Mouse (Mus musculus): ENCODE measurements around the gene Igsf9. TPM values are rescaled to one million over a fixed set of nuclear protein-coding genes. Genes with fewer than 3 reads are reported as not detected.

Igsf9 gene
- 68.7 and 77.8 TPM in 2 replicates for polyA plus RNA-seq (2015; fragmentation: Nextera tagmentation; extraction: Ambion mirVana)

DNA sequence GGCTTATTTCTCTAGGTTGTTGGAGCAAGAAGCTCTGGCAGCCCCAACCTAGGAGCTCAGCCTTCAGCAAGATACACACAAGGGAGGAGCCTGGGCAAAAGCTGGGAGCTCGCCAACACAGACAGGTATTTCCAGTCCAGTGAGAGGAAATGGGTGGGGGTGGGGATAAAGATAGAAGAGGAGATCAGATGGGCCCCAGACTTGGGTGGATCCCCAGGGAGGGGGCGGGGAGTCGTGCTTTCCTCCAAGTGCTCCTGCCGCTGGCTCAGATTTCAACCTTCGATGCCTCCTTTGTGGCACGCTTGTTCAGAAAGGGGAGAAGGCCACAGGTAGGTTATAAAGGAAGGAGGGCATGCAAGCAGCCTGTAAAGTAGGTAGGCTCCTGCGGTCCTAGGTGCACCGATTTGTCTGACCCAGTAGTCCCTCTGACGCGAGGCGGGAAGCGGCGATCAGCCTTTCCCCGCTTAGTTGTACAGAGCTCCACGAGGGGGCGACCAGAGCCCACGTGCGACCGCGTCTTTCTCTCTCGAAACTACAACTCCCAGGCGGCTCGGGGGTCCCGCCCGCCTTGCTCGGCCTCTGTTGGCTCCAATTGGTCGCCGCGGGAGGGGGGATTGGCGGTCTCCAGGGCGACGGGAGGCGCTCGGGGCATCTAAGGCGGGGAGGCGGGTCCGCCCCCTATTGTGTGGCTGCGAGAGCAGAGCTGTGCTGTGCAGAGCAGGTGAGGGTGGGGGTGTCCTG is at the start of gene Igsf9:
Gene Igsf9 (plus strand): TSS at position 249 of the 741 bp plus-strand sequence.
- Histone ChIP-seq H3K36me3 (no peaks in the 10 kb centered on the region), H3K4me1 (replicated peaks) (peaks cover 41% of the 10 kb centered on the region), H3K4me3 (replicated peaks) (peak within 1 kb of the TSS; percentile 53), H3K9ac (peak within 1 kb of the TSS; percentile 63), H3K9me3 (no peaks in the 10 kb centered on the region), H3K27me3 (replicated peaks) (no peaks in the 10 kb centered on the region), H3K4me2 (replicated peaks) (peak within 1 kb of the TSS; percentile 85), H3K27ac (peak within 1 kb of the TSS; percentile 91)
- under 1% methylated on average over 38 of the region's 38 CpGs for WGBS
- peak; percentile 93 for ATAC-seq

DNA sequence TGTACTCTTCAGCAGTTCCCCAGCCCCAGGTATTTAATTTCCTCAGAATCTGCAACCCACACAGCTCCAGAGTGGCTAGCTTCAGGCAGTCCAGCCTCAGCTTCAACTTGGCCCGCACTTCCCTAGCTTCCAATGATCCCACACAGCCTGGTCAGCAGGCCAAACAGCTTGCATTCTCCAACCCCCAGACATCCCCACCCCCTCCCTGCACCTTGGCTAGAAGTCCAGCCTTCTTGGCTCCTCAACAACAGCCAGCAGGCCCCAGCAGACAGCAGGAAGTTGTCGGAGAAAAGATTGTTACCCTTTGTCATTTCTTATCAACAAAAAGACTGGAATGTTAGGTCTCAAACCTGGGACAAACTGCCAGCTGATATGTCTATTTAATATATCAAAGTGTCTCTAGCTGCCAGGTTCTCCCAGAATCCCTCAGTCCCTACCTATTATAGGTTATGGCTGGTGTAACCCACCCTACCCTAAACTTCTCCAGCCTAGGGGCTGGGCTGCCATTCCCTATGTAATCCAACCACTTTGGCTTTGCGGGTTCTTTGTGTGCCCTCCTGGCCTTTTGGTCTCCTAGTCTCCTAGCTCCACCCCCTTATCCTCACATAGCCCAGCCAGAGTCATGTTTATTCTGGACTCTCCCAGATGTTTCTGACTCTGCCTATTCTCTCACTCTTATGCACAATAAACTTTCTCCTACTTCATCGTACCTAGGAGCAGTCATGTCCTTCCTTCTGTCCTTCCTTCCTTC is 49.6 kb upstream of the Igsf9 start:
- no peaks in the 10 kb centered on the region for H3K27me3 ChIP-seq (replicated peaks)
- peak overlapping the region; percentile 9; the same call in 1 of the 2 replicates for H3K4me2 ChIP-seq (replicated peaks)
- 11% methylated on average over 4 of the region's 4 CpGs for WGBS
- H3K9me3 ChIP-seq = no peaks in the 10 kb centered on the region
- ATAC-seq = peak; percentile 57
- H3K9ac ChIP-seq = no peak overlapping the region
- H3K27ac ChIP-seq = peak overlapping the region; percentile 59; the same call in 1 of the 2 replicates
- no peaks in the 10 kb centered on the region for H3K36me3 ChIP-seq
- H3K4me3 ChIP-seq (replicated peaks) = no peak overlapping the region
- H3K4me1 ChIP-seq (replicated peaks) = peaks cover 16% of the 10 kb centered on the region

DNA sequence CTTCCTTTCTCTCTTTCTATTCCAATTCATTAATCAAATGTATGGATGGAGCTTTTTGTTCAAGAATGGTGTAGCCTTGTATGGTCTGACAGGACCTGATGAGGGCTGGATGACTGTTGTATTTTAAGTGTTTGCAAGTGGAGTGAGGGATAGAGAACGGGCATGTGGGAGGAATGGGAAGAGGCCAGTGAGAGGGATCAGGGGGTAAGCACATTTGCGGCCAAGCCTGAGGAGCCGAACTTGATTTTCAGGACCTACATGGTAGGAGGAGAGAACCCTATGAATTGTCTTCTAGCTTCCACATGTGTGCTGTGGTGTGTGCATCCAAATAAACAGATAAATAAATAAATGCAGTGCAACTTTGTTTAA is 49.0 kb upstream of the Igsf9 start:
- H3K36me3 ChIP-seq = no peaks in the 10 kb centered on the region
- peak overlapping the region; percentile 9; the same call in 1 of the 2 replicates for H3K4me2 ChIP-seq (replicated peaks)
- H3K27ac ChIP-seq = peak overlapping the region; percentile 59; the same call in 1 of the 2 replicates
- H3K4me3 ChIP-seq (replicated peaks) = no peak overlapping the region
- H3K9me3 ChIP-seq = no peaks in the 10 kb centered on the region
- 64% methylated on average over 3 of the region's 3 CpGs for WGBS
- peaks cover 16% of the 10 kb centered on the region for H3K4me1 ChIP-seq (replicated peaks)
- H3K27me3 ChIP-seq (replicated peaks) = no peaks in the 10 kb centered on the region
- peak; percentile 5; the same call in 1 of the 2 replicates for ATAC-seq
- H3K9ac ChIP-seq = no peak overlapping the region

DNA sequence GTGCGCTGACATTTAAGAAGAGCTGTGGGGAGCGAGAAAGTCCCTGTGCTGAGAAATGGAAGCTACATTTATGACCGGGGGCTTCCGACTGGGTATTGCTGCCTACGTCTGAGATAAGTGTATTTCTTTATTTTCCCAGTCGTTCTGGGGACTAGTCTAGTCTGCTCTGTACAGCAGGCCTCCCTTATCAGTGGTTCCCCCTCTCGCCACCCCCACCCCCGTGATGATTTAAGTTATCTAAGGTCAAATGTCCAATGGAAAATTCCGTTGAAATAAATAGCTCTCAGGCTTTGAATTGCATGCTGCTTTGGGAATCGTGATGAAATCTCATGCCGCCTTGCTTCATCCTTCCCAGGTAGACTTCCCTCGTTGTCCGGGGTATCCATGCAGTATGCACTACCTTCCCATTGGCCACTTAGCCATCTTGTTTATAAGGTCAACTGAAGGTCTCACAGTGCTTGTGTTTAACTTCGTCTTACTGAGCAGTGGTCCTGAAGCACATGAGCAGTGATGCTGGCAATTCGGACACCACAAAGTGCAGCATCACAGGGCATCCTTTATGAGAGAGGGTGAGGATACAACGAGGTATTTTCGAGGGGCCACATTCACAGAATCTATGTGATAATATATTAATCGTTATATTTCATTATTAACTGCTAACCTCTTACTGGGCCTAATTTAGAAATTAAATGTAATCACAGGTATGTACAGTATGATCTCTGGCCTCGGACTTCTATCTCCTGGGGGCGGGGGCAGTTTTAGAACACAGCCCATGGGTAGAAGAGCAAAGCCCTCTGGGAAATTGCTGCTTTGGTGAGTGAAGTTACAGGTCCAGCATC is 48.4 kb upstream of the Igsf9 start:
- H3K27me3 ChIP-seq (replicated peaks) = no peaks in the 10 kb centered on the region
- ATAC-seq = peak; percentile 78
- no peaks in the 10 kb centered on the region for H3K36me3 ChIP-seq
- no peak overlapping the region for H3K4me3 ChIP-seq (replicated peaks)
- peak overlapping the region; percentile 17; the same call in 1 of the 2 replicates for H3K4me2 ChIP-seq (replicated peaks)
- H3K27ac ChIP-seq = no peak overlapping the region
- 60% methylated on average over 20 of the region's 20 CpGs for WGBS
- no peak overlapping the region for H3K9ac ChIP-seq
- no peaks in the 10 kb centered on the region for H3K9me3 ChIP-seq
- H3K4me1 ChIP-seq (replicated peaks) = peaks cover 16% of the 10 kb centered on the region

DNA sequence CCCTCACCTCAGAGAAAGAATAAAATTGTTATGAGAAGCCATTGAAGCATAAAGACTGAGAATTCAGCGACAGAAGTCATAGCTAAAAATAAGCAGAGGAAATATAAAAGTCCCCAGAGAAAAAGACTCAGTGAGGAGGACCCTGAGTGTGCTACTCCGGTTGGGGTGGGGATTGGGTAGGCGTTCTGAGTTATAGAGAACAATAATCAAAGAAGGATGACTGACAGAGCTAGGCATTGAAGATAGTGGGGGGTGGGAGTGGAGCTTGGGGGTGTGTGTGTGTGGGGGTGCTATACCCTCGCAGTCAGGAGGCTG is 47.8 kb upstream of the Igsf9 start:
- no peak overlapping the region for H3K27ac ChIP-seq
- H3K36me3 ChIP-seq = no peaks in the 10 kb centered on the region
- no peaks in the 10 kb centered on the region for H3K27me3 ChIP-seq (replicated peaks)
- ATAC-seq = no peak
- no peak overlapping the region for H3K4me3 ChIP-seq (replicated peaks)
- no peak overlapping the region for H3K9ac ChIP-seq
- H3K9me3 ChIP-seq = no peaks in the 10 kb centered on the region
- H3K4me1 ChIP-seq (replicated peaks) = peaks cover 16% of the 10 kb centered on the region
- no peak overlapping the region for H3K4me2 ChIP-seq (replicated peaks)
- WGBS = 91% methylated on average over 4 of the region's 4 CpGs

DNA sequence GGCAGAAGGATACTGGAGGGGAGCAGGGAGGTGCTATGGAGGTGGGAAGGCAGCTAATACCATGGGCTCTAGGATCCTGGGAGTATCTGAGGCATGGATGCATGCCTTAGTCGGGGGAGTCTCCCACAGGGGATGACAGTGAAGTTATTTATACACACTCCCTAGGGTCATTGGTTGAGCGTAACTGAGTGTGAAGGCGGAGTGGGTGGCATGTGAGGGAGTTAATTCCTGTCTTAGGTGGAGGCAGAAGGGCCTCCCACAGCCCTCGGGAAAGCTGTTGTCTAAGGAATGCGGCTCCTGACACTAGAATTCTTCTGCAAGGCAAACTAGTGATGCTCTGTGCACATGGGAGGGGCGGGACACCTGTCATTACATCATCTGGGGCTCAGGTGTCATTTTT is 44.8 kb upstream of the Igsf9 start:
- Histone ChIP-seq H3K27me3 (replicated peaks) (no peaks in the 10 kb centered on the region), H3K27ac (no peak overlapping the region), H3K9me3 (no peaks in the 10 kb centered on the region), H3K36me3 (no peaks in the 10 kb centered on the region), H3K4me2 (replicated peaks) (no peak overlapping the region), H3K4me1 (replicated peaks) (peaks cover 11% of the 10 kb centered on the region), H3K9ac (no peak overlapping the region), H3K4me3 (replicated peaks) (no peak overlapping the region)
- 39% methylated on average over 6 of the region's 6 CpGs for WGBS
- no peak for ATAC-seq

DNA sequence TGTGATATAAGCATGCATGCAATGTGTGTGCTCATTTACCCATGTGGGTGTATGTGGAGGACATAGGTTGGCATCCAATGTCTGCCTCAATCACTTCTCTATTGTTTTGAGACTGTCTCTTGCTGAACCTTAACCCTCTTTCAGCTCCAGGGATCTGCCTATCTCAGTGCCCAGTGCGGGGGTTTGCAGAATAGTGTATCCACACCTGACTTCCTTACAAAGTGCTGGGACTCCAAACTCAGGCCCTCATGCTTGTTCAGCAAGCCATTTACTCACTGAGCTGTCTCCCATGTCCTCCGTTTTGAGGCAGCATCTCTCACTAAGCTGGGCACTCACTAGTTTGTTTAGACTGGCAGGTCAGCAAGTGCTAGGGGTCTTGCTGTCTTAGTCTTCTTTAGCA is 43.0 kb upstream of the Igsf9 start:
- H3K36me3 ChIP-seq = no peaks in the 10 kb centered on the region
- WGBS = 78% methylated on average over 2 of the region's 2 CpGs
- H3K9me3 ChIP-seq = no peaks in the 10 kb centered on the region
- no peaks in the 10 kb centered on the region for H3K27me3 ChIP-seq (replicated peaks)
- no peak overlapping the region for H3K4me2 ChIP-seq (replicated peaks)
- no peak for ATAC-seq
- H3K9ac ChIP-seq = no peak overlapping the region
- no peaks in the 10 kb centered on the region for H3K4me1 ChIP-seq (replicated peaks)
- no peak overlapping the region for H3K4me3 ChIP-seq (replicated peaks)
- no peak overlapping the region for H3K27ac ChIP-seq

DNA sequence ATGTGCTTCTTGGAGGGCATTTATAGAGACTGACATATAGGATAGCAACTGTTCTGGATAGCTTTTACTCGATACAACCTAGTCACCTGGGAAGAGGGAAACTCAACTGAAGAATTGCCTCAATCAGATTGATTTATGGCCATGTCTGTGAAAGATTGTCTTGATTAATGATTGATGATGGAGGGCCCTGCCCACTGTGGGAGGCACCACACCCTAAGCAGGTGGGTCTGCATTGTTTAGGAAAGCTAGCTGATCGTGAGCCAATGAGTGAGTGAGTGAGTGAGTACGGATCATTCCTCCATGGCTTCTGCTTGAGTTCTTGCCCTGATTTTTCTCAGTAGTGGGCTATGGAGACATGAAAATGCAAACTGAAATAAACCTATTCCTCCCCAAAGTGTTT is 41.1 kb upstream of the Igsf9 start:
- Histone ChIP-seq H3K9me3 (no peaks in the 10 kb centered on the region), H3K4me3 (replicated peaks) (no peak overlapping the region), H3K4me2 (replicated peaks) (no peak overlapping the region), H3K27me3 (replicated peaks) (no peaks in the 10 kb centered on the region), H3K4me1 (replicated peaks) (no peaks in the 10 kb centered on the region), H3K27ac (no peak overlapping the region), H3K36me3 (no peaks in the 10 kb centered on the region), H3K9ac (no peak overlapping the region)
- WGBS = 62% methylated on average over 3 of the region's 3 CpGs
- ATAC-seq = peak; percentile 88

DNA sequence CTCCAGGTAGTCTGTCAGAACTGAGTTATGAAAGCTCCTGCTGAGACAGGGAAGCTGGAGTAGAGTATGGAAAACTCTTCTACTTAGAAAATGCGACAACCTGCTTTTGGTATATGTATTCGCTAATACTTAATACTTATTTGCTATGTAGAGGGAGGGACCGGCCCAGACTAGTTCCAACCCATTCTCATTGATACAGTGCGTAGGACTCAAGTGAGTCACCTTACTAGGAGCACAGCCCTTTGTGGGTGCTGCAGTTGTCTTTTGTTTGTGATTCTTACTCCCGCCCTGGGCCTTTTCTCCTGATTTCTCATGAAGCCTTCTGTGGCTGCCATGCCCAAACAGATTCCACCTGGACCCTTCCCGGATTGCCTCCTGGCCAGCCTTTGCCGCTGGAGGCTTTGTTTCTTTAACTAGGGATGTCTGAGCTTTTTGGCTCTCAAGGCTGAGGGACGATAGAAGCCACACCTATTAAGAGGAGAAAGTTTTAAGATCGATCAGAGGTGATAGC is 39.6 kb upstream of the Igsf9 start:
- Histone ChIP-seq H3K9ac (no peak overlapping the region), H3K4me2 (replicated peaks) (no peak overlapping the region), H3K27me3 (replicated peaks) (no peaks in the 10 kb centered on the region), H3K27ac (no peak overlapping the region), H3K4me3 (replicated peaks) (no peak overlapping the region), H3K36me3 (no peaks in the 10 kb centered on the region), H3K4me1 (replicated peaks) (no peaks in the 10 kb centered on the region), H3K9me3 (no peaks in the 10 kb centered on the region)
- no peak for ATAC-seq
- WGBS = 79% methylated on average over 9 of the region's 9 CpGs

DNA sequence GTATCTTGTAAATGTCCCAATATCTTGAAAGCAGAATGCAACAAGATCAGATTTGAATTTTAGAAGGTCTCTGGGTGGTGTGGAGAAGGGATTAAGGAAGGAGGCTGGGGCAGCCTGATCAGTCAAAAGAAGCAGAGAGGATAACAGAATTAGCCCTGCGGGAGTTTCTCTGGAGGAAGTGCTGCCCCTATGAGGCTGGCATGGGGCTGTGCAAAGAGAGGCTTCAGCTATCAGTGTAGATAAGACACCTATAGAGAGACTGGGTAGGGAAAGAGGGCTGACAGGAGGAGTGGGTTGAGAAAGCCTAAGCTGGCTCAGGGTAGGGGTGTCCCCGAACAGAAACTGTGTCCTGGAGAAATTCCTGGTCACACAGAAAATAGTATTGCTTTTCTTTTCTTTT is 31.4 kb upstream of the Igsf9 start:
- Histone ChIP-seq H3K4me2 (replicated peaks) (no peak overlapping the region), H3K4me1 (replicated peaks) (peaks cover 7% of the 10 kb centered on the region; the same call in 1 of the 2 replicates), H3K4me3 (replicated peaks) (no peak overlapping the region), H3K27me3 (replicated peaks) (no peaks in the 10 kb centered on the region), H3K9ac (no peak overlapping the region), H3K36me3 (no peaks in the 10 kb centered on the region), H3K9me3 (no peaks in the 10 kb centered on the region), H3K27ac (no peak overlapping the region)
- peak; percentile 76 for ATAC-seq
- 47% methylated on average over 2 of the region's 2 CpGs for WGBS

DNA sequence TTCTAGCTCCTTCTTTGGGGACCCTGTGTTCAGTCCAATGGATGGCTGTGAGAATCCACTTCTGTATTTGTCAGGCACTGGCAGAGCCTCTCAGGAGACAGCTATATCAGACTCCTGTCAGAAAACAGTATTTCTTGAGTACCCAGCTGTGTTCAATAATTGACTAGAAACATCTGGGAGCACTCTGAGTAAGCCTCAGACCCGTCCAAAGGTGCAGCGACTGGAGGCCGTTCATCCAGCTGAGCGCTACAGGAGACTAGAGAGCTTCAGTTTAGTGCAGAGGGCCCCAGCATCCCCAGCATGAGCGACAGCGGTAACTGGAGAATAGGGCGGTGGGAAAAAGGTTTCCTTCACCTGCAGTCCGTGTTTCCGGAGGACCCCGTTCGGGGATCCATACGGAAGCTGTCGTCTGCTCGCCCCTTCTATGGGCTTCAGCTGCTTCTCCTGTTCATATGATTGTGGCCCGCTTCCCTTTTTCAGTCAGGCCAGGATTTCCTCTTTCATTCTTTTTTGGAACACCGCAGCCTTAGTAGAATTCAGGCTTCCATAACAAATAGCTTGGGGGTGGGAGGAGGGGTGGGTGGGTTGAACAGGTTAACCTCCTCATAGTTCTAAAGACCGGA is 30.6 kb upstream of the Igsf9 start:
- H3K4me2 ChIP-seq (replicated peaks) = peak overlapping the region; percentile 14; the same call in 1 of the 2 replicates
- no peaks in the 10 kb centered on the region for H3K9me3 ChIP-seq
- no peaks in the 10 kb centered on the region for H3K36me3 ChIP-seq
- no peak overlapping the region for H3K27ac ChIP-seq
- 40% methylated on average over 17 of the region's 17 CpGs for WGBS
- peaks cover 7% of the 10 kb centered on the region; the same call in 1 of the 2 replicates for H3K4me1 ChIP-seq (replicated peaks)
- no peak overlapping the region for H3K9ac ChIP-seq
- ATAC-seq = peak; percentile 49
- no peaks in the 10 kb centered on the region for H3K27me3 ChIP-seq (replicated peaks)
- no peak overlapping the region for H3K4me3 ChIP-seq (replicated peaks)
